Mouse (Mus musculus) fibroblast of lung, adult 2 months (primary cell): ENCODE data around the gene Cfap43.

Experiments used
- DNase-seq: peaks from one replicate; pipeline ENCODE4 v3.0.0-alpha.2; 2011; ENCODE audit warnings: low read depth

The Cfap43 gene

DNA sequence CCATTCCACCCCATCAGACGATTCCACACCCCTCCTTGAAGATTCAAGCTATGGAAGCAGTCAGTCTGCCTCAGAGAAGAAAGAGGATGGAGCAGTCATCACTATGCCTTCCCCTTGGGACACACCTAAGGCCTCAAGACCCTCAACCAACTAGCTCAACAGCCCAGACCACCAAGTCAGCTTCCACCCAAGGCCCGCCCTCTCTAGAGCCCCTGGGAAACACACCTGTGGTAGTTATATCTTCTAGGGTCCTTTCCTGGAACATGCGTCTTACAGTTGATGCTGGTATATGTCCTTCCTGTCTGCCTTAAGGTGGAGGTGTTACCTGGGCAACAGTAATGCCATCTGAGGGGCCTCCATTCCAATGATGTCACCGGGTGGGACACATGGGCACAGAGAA lies 4.9 kb downstream of the Cfap43 start:
- DNase-seq: no peak

DNA sequence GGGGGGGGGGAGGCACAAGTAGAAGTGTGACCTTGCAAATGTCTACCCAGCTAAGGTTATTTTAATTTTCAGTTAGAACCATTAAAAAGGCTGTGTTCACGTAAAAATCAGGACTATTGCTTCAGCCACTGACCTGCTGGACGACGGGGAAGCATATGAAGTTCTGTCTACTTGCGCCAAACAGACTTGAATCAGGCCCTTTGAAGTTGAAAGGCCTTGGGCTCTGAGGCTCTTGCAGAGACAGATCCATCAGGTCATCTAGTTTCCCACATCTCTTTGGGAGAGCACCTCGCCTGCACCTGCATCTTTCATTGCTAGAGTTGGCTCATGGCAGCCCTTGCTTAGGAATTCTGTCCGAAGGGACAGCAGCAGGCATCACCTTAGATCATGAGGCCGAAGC lies 5.7 kb downstream of the Cfap43 start:
- DNase-seq: no peak

DNA sequence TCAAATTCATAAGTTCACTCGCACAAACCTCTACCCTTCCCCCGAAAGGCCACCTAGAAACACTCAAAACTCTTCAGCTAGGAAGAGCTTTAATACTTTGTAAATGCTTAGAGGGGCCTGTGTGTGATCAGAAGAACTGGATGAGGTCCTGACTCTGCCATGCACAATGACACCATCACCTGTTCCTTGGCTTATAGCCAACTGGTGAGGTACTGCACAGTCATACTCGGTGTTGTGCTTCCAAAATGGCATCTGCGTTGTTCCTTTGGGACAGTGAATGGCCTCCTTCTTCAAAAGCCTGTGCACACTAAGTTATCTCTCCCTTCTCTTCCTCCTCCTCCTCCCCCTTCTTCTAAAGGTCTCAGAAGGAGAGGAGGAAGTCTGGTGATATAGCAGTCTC lies 8.3 kb downstream of the Cfap43 start:
- no peak for DNase-seq

DNA sequence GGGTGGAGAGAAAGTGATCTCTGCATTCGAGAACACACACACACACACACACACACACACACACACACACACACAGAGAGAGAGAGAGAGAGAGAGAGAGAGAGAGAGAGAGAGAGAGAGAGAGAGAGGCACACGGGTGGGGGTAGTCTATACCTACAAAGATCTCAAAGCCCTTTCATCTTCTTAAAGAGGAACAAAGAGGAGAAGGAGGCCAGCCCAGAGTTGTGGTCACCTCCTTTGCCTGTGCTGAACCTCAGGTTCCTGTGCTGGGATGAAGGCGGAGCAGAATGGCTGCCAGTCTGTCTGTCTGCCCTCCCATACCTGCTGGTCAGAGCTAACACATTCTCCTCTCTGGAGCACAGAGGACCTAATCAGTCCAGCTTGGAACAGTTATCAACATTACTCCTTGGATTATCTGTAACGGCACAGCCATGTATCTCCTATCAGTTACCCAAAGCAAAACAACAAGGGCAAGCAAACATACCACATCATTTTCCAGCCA lies 8.9 kb downstream of the Cfap43 start:
- DNase-seq: no peak

DNA sequence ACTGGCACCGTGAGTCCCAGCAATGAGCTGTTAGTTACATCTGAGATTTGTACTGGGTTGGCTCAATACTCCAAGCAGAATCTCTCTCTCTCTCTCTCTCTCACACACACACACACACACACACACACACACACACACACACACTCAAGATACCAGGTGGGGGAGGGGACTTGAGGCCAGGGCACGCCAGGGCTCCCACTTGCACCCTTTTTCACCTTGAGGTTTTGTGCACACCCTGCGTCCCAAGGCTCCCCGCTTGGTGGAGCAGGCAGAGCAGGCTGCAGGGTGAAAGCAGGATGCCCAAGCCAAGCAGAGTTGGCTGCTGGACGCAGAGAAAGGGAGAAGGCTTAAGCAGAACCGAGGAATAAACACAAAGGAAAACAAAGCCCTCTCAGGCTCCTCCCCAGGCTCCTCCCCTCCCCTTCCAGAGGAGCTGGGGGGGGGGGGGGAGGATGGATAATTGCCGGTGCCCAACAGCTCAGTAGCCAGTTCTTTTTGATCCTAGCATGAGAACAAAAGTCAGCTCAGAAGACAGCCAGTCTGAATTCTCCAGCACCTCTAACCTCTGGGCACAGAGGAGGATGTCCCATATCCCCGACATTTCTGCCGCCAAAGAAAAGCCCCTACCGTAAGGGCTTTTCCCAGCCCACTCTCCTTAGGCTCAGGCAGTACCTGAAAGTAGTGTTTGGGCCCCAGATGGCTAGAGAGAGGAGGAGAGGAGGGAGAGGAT lies 9.5 kb downstream of the Cfap43 start:
- DNase-seq: no peak

DNA sequence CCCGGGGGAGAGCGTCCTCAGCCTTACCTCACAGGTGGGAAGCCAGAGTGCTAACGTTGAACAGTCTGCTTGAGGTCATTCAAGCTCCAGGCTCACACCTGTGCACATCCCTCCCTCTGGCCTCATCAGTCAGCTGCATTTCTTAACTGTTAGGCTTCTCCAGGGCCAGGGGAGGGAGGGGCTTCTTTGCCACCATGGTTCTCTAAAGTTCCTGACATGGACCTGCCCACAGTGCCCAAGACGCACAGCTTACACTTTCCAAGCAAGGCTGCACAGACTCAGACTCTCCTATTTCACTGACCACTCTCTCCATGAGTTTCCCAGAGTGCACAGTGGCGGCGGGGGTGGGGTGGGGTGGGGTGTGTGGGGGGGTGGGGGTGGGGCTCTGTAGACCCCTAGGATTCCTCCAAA lies 10.1 kb downstream of the Cfap43 start:
- DNase-seq: no peak

DNA sequence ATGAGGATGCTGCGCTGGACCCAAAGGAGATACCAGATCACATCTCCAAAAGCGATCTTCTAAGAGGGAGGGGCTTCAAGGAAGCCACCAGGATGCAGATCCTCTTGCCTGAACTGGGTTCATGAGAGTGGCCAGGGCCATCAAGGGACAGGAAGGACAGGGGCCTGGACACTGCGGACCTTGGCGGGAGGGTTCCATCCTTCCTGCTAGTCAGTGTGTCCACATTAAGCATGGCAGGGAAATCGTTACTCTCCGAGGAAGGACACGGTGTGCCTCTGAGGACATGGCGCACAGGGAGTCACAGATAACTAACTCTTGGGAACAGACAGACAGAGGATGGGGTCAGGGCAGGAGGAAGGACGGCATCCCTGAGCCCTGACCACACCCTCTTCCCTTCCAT lies 11.5 kb downstream of the Cfap43 start:
- DNase-seq: no peak

DNA sequence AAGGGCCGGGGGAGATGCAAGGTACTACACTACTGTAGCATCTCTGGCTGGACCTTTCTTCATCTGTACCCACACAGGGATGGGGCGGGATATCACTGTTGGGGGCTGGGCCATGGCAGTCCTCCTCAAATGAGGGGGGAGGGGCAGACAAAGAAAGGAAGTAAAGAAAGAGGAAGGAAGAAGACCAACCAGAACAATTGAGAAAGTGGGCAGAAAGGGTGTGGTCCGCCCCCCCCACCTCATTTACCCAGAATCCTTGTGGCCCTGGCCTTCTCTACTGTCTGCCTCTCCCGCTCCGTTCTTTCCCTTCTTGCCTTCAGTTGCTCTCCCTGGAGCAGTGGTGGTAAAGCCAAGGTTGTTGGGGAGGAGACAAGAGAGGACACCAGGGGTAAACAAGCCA lies 13.5 kb downstream of the Cfap43 start:
- no peak for DNase-seq

DNA sequence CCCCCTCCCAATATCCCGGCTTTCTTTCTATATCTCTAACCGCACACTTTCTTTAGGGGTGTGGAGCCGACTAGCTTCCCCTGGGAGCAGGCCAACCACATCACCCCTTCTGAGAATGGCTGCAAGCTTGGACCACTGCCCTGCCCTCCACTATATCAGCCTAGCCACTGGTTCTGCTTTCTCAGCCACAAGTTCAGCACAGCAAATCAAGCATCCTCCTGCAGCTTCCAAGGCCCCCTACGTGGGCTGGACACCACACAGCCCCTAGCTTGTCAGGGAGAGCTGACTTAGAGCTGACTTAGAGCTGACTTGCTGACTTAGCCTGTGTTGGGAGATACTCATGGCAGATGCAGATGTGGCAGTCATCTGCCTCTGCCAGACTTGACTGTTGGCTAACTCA lies 14.0 kb downstream of the Cfap43 start:
- DNase-seq: no peak

DNA sequence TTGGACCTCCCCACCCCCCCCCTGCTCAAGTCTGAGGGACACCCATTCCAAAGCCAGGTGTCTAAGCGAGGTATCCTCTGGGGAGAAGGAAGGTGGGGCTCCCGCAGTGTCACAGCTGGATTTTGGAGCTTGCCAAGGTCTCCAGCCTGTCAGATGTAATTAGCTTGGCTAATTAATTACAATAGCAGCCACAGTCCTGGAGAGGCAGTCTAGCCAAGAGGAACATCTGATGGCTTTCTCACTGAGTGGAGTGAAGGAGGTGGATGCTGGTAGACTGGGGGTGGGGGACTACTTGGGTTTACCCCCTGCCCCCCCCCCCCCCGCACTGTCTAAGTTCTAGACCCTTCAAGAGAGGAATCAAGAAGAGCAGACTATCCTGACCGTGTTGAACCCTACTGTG lies 15.4 kb downstream of the Cfap43 start:
- DNase-seq: no peak

DNA sequence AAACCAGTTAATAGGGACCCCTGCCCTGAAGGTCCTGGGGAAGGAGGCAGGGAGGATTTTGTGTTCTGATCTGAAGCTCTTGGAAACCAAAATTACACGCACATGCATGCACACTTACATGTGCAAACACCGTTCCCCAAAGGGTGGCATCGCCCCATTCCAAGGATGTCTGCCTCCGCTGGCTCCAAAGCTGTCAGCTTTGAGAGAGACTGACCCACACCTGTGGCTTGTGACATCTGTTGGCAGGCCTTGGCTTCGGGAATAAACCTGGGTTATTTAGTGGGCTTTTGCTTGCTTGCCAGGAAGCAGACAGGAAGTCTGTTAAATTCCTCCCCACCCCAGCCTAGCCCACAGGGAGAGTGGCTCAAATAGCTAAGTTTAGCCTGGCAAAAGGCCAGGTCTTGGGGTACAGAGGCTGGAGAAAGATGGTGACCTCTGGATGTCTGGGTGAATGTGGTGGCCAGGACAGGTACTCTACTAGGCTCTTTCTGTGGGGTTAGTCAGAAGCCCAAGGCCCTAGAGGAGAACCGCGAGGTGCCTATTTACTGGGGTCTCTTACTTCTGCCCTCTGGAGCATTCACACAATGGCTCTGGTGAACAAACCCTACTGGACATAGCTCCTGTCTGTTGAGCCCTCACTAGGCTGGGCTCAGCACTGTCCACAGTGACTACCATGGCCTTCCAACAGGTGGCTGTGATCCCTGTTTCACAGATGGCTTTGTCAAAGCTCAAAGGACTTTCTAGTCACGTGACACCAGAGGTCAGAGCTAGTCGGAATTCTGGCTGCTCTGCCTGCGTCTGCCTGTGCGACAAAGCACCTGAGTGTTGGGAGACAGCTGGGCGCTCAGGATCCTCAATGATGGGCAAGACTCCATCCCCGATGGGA lies 16.5 kb downstream of the Cfap43 start:
- DNase-seq: no peak

DNA sequence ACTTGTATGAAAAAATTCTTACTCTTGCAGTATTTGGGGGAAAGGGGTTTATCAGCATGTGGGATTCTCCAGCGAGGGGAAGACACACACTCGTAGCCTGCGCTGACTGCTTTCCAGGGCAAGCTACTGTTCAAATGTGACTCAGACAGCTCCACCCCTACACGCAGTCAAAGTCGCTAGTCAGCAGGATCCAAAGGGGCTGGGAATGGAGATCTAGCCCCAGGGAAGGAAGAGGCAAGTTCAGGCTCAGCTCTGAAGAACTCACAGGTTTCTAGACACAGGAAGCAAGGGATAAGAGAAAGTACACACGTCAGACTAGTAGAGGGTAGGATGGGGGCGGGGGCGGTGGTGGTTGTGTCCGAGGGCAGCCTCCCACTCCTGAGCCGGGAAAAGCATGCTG lies 18.5 kb downstream of the Cfap43 start:
- DNase-seq: no peak

DNA sequence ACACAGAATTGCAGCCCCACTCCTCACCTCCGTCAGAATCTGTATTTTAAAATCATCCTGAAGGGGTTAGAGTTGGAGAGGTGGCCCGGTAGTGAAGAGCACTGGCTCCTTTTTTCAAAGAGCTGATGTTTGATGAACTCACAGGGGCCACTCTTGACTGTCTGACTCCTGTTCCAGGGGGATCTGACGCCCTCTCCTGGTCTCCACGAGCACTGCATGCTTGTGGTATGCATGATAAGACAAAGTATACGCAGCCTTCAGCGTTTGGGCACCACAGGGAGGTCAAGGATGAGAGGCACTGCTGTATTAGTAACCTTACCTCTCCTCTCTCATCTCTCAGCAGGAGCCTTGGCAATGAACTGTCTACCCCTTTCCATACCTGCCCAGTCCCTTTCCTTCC lies 19.1 kb downstream of the Cfap43 start:
- DNase-seq: no peak

DNA sequence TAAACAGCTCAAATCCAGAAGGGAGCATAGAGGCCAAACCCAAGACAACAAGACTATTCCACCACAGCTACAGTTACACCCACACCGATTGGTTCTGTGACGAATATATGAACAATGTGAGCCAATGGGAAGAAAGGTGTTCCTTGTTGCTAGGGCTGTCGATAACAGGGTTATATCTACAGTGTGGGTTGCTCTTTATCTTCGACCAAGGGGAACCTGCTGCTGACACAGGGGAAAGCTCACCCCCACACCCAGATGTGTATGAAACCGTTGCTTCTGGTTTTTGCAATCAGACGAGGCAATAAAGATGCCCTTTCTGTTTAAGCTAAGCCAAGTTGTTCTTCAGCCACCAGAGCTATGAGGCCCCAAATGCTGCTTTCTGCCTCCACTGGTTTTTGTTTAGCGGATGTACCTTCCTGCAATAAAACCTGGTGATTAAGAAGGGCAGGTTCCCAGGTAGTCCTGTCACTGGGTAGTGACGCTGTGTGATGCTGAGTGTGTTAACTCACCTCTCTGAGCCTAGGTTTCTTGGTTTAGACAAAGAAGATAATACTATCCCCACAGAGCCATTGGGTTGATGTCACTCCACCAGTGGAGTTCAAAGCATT lies 20.5 kb downstream of the Cfap43 start:
- no peak for DNase-seq

DNA sequence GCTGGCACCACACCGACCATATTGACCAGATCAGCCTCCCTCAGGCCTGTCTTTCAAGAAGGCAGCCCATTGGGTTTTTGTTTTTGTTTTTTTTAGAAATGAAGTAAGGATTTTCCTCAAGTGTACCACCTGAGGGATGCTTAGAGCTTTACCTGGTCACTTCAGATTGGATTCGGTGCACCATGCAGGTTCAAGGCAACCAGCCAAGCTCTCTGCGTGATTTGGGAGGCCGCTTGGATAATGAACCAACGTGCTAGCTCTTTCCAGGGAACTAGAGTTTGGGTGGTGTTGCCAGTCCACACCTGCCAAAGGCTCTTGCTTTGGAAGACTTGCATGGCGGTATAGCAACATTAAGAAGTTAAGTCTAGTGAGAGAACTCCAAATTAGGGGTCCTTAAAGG lies 26.0 kb downstream of the Cfap43 start:
- no peak for DNase-seq

DNA sequence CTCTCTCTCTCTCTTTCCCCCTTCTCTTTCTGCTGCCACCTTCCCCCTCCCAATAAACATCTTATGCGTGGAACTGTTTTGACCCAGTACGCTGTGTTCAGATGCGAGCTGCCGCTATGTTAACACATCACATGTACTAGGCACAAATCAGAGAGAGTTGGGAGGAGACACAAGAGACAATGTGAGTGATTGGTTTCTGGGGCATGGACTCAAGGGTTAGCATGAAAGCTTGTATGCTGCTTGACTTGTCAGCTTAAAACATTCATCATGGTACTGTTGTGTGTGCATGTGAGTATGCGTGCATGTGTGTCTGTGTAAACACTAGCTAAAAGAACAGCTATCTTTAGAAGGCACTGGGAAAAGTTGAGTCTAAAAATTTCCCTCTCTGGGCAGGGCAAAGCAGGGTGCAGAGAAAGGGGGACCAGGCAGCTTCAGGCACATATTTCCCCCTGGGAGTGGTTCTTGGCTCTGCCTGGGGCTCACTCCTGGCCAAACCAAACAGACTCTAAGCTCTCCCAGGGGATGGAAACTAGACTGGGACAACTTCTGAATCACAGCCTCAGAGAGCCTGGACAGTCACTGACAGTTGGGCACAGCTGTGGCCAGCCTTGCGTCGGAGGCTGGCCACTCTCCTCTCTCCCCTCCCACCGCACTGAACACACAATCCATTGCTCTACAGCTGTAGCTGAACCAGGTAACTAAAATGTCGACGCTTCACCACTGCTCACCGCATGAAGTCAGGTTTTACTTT lies 27.4 kb downstream of the Cfap43 start:
- no peak for DNase-seq

DNA sequence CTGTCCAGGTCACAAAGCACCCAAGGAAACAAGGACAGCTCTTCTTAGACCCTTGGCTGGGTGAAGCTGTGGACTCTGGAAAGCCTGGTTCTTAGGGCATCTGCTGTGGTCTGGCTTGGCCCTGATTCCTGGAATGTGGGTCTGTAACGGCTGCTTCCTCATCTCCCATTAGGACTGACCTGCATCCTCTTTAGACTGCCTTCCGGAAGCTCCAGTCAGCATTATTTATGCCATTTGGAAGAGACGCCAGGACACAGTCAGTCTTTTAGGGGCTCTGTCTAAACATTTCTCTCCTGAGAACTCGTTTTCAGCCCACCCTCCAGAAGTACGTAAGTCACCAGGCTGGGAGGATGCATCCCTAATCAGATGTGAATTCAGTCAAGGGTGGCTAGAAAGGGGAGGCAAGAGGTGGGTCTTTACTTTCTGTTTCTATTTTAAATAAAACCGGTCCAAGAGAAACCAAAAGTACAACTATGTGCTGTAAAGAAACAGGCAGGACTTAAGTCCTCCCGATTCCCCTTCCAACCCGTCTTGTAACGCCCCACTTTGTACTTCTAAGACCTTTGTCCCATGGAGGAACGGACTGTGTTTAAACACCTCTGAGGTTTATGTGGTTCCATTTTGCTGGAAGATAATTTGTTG lies 28.5 kb downstream of the Cfap43 start:
- no peak for DNase-seq

DNA sequence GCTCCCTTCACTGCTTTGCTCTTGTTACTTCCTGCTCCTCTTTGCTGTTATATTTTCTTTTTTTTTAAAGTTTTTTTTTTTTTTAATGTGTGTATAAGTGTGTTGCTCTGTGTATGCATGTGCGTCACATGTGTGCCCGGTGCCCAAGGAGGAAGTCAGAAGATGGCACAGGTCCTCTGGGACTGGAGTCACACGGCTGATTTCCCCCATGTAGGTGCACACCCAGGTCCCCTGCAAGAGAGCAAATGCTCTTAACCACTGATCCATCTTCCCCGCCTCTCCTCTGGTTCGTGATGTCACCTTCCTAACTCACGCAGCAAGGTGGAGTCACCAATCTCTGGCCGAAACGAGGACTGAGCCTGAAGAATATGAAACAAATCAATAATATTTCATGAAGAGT lies 31.1 kb downstream of the Cfap43 start:
- DNase-seq: no peak

DNA sequence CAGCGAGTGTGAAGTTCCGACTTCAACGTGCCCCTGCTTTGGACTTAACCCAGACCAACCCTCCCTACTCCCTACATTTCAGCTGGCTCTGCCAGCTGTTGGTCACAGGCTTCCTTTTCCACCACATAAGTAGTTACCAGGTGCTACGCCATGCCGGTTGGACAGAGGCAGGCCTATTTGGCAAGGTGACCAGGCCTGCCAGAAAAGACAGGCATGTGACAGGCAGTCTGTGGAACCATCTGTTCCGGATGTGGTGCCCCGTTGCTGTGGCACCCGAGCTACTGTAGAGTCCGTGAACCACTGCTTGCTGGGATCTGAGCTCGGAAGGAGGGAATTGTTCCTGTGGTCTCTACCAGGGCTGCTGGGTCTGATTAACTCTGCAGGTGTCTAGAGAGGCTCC lies 31.7 kb downstream of the Cfap43 start:
- DNase-seq: no peak

DNA sequence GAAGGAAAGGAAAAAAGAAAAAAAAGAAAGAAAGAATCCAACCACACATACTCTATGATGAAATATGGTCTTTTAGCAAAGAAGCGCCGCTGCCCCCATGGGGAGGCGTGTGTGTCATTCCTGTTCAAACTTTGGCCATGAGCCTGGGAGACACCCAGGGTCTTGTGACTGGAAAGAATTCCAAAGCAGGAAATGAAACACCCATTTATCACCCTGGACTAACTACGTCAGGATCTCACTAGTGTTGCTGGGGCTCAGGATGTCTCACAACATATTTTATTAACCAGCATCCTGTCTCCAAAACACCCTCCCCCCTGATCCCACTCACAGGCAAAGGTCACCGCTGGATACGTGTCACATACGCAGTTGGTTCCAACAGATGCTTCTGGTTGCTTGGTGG lies 32.5 kb downstream of the Cfap43 start:
- DNase-seq: no peak

DNA sequence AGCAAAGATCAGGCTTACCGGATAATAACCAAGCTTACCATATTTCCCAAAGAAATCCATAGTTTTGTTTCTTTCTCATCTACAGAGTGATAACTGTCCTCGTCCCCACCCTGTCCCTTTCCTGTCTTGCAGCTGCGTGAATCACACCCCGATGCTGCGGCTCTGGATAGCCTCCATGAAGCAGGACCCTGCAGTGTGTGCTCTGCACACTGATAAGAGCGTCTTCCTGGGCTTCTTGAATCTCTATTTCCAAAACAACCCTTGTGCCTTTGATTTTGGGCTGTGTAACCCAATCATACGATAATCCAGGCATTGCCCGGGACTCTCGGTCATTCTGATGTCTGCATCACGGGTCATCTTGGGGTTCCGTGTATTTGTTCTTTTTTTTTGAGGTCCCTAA lies 33.2 kb downstream of the Cfap43 start:
- no peak for DNase-seq
